Mouse (Mus musculus): ENCODE measurements around the gene Cmtm7.

Gene Cmtm7

GRCm38 (mm10) chr9:114796473-114797050 is 14.9 kb upstream of the Cmtm7 start:
- peak; percentile 59 for DNase-seq (ENCODE audit: low spot score)

- no peak for DNase-seq (ENCODE audit: low spot score)
Observed at GRCm38 (mm10) chr9:114794491-114794890, 12.8 kb upstream of the Cmtm7 start.

DNA sequence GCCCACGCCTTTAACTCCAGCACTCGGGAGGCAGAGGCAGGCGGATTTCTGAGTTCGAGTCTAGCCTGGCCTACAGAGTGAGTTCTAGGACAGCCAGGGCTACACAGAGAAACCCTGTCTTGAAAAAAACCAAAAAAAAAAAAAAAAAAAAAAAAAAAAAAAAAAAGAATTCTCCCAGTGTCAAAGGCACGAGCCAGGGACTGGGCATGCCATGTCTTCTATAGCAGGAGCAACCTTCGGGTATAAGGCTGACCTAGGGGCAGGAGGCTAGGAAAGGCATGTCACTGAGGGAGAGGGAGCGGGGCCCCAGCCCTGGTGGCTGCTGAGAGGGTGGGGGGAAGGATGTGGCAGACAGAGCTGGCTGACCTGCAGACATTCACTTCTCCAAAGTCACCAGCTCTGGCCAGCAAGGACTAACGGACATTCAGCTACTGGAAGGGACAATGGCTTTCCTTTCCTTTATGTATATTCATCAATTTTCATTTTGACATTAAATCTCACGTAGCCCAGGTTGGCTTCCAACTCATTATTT is 12.2 kb upstream of the Cmtm7 start:
- no peak for DNase-seq (ENCODE audit: low spot score)

GRCm38 (mm10) chr9:114789989-114790388 is 8.3 kb upstream of the Cmtm7 start:
- no peak for DNase-seq (ENCODE audit: low spot score)

- DNase-seq (ENCODE audit: low spot score) = no peak
Observed at GRCm38 (mm10) chr9:114789557-114789956, 7.9 kb upstream of the Cmtm7 start.

DNA sequence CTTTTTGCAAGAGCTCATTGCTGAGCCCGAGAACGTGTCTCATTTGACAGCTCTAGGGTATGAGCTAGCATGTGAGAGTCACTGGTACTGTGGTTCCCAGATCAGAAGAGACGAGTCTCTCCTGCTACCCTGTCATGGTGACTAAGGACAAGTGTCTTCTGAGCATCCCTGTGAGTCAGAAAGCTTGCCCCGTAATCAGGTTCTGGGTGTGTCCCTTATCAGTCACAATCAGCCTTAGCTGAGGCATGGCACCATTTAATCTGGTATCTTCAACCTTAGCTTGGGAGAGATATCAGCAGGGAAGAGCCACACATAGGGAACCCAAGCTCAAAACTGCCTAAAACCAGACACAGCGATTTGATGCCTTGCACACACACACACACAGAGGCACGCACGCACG is 7.0 kb upstream of the Cmtm7 start:
- DNase-seq (ENCODE audit: low spot score) = no peak

- no peak for DNase-seq (ENCODE audit: low spot score)
Observed at GRCm38 (mm10) chr9:114787716-114788115, 6.1 kb upstream of the Cmtm7 start.

DNA sequence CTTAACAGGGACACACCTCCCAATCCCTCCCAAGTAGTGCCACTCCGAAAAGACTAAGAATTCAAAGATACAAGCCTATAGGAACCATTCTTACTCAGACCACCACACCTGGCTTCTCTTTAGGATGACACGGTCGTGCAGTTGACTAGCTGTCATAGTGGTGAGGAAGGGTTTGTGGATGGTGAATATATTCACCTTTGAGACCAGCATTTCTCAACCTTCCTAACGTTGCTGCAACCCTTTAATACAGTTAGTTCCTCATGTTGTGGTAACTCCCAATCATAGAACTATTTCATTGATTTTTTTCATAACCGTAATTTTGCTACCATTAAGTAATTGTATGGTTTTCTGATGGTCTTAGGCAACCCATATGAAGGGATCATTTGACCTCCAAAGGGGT is 5.5 kb upstream of the Cmtm7 start:
- DNase-seq (ENCODE audit: low spot score) = no peak

- DNase-seq (ENCODE audit: low spot score) = peak; percentile 74
Observed at GRCm38 (mm10) chr9:114785432-114786125, 3.9 kb upstream of the Cmtm7 start.

GRCm38 (mm10) chr9:114780746-114781525 is 720 bp downstream of the Cmtm7 start:
- peak; percentile 53 for DNase-seq (ENCODE audit: low spot score)

DNA sequence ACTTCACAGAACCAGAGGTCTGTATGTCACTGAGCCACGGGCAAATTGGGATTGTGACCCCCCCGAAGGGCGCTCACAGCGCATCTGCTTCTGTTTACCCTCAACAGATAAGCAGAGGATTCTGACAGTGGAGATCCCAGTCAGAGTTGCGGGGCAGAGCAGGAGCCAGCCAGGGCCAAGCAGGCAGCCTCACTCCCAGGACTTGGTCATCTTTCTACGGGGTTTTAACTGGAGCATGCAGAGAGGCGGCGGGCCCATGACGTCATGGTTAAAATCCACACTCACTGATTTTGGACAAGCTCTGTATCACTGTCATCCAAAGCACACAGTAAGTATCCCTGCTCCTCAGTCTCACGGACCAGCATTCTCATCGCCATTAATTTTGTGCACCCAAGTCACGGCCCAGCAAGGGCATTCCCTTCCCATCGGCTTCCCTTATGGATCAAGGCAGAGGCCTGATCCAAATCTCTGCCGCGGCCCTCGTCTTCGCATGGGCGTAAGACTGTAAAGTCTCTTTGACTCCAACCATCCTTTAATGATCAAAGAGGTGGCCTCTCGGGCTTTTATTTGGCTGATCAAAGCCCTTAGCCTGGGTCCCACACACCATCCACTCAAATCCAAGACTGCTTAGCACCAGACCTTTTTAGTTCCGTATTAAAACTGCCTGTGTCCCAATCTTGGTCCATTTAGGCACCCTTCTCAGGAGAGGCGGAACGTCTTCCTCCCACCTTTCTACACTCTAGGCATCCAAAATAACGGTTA is 1.5 kb downstream of the Cmtm7 start:
- peak; percentile 56 for DNase-seq (ENCODE audit: low spot score)

DNA sequence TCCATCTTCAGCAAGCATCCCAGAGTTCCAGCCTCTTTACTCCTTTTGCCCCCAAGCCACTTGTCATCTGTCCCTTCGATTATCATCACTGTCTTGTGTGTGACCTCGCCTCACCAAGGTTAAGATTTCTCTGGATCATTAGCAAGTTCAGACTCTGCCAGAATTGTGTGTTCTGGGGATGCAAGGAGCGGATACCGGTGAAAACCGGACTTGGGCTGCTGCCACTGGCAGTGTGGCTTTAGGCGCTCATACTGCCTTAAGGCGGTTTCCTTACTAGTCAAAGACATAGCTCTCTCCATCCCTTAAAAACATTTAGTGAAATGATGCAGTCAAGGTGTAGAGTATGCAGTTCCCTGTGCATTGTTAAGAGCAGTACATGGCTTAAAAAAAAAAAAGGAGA is 2.8 kb downstream of the Cmtm7 start:
- DNase-seq (ENCODE audit: low spot score) = no peak

DNA sequence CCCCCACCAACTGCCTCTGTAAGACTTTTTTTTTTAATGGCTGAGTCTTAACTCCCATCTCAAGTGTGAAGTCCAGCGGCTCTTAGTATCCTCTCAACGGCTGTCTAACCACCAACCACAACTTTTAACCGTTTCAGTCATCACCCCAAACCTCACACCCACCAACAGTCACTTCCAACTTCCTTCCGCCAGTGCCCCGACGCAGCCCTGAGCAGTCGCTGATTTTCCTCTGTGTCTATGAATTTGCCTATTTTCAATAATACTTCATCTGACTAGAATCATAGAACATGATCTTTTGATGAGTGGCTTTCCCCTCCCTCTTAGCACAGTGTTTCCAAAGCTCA is 3.6 kb downstream of the Cmtm7 start:
- DNase-seq (ENCODE audit: low spot score) = no peak

- no peak for DNase-seq (ENCODE audit: low spot score)
Observed at GRCm38 (mm10) chr9:114777178-114778046, 4.2 kb downstream of the Cmtm7 start.

- DNase-seq (ENCODE audit: low spot score) = no peak
Observed at GRCm38 (mm10) chr9:114776361-114776760, 5.3 kb downstream of the Cmtm7 start.

- no peak for DNase-seq (ENCODE audit: low spot score)
Observed at GRCm38 (mm10) chr9:114775272-114775671, 6.4 kb downstream of the Cmtm7 start.

DNA sequence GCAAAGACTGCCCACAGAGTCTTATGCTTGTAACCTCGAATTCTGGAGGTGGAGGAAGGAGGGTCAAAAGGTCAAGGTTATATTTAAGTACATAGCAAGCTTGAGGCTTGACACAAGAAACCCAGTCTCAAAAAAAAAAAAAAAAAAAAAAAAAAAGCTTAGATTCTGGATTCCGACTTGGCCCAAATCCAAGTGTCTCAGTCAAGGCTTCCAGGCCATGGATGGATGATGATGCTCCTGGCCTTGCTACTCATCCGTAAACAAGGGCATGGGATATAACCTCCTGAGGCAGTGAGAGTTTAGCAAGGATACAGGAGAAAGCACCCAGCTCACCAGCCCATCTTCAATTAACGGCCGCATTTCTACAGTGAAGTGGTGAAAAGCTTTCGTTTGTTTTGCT is 7.0 kb downstream of the Cmtm7 start:
- DNase-seq (ENCODE audit: low spot score) = no peak

- no peak for DNase-seq (ENCODE audit: low spot score)
Observed at GRCm38 (mm10) chr9:114771565-114771964, 10.1 kb downstream of the Cmtm7 start.

DNA sequence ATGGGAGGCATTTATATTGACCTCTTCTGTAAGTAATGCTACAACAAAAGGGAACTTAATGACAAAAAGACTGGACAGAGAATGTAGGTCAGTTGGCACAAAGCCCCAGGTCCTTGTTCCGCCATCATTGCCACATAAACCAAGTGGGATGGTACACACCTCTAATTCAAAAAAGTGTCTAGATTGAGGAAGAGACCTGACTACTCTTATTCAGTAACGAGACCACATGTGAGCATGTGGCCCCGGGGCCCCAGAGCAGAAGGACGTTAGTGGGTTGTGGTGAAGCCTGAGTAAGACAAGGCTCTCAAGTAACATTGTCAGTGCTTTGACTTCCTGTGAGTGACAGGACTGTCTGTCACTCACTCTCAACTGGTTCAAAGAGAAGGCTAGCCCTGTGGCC is 11.4 kb downstream of the Cmtm7 start:
- no peak for DNase-seq (ENCODE audit: low spot score)

- no peak for DNase-seq (ENCODE audit: low spot score)
Observed at GRCm38 (mm10) chr9:114768066-114768465, 13.6 kb downstream of the Cmtm7 start.

- DNase-seq (ENCODE audit: low spot score) = no peak
Observed at GRCm38 (mm10) chr9:114767507-114767906, 14.1 kb downstream of the Cmtm7 start.

Measured in embryo, embryonic 10 days (tissue).